Mouse (Mus musculus) heart, embryonic 15.5 days (tissue): ENCODE data around the gene Tmem174. TPM values are rescaled to one million over a fixed set of nuclear protein-coding genes. Genes with fewer than 3 reads are reported as not detected.

ENCODE experiments used
- ATAC-seq: fragments of 200-750 bp; cut with Nextera tagmentation; replicated peaks from 2 replicates; pipeline ENCODE4 v1.8.0; 2017; ENCODE audit warnings: low read depth, moderate TSS enrichment; ENCODE audit not compliant: insufficient number of reproducible peaks, insufficient read depth, low FRiP score
- H3K27ac ChIP-seq: fragments of 300-500 bp; sonication (generic); 2 replicates; pipeline ENCODE4 v1.5.1; 2015; ENCODE audit warnings: mild to moderate bottlenecking, inconsistent platforms
- H3K27me3 ChIP-seq: fragments of 300-500 bp; sonication (generic); 2 replicates; pipeline ENCODE4 v1.6.1; 2015; ENCODE audit warnings: inconsistent platforms
- H3K36me3 ChIP-seq: fragments of 300-500 bp; sonication (generic); 2 replicates; pipeline ENCODE4 v1.6.1; 2015; ENCODE audit warnings: mild to moderate bottlenecking, inconsistent platforms
- H3K4me1 ChIP-seq: fragments of 300-500 bp; sonication (generic); replicated peaks from 2 replicates; pipeline ENCODE4 v1.6.1; 2015; ENCODE audit warnings: inconsistent platforms
- H3K4me2 ChIP-seq: fragments of 300-500 bp; sonication (generic); 2 replicates; pipeline ENCODE4 v1.6.1; 2015; ENCODE audit warnings: inconsistent platforms, mild to moderate bottlenecking, moderate library complexity
- H3K4me3 ChIP-seq: fragments of 300-500 bp; sonication (generic); 2 replicates; pipeline ENCODE4 v1.5.1; 2015; ENCODE audit warnings: mild to moderate bottlenecking, inconsistent platforms
- H3K9ac ChIP-seq: fragments of 300-500 bp; sonication (generic); 2 replicates; pipeline ENCODE4 v1.6.1; 2015; ENCODE audit warnings: mild to moderate bottlenecking, inconsistent platforms
- H3K9me3 ChIP-seq: fragments of 300-500 bp; sonication (generic); replicated peaks from 2 replicates; pipeline ENCODE4 v1.6.1; 2016; ENCODE audit warnings: inconsistent platforms
- WGBS: fragments of 180-500 bp; shearing (Covaris S2); methylation state at CpG from one replicate; pipeline ENCODE4 v1.1.7; 2015; ENCODE audit warnings: mixed read lengths; 5-methylcytosine and 5-hydroxymethylcytosine counted together
- polyA plus RNA-seq: library from polyadenylated mRNA; unstranded; fragments of >200 nt; fragmentation: Nextera tagmentation; extraction: Ambion mirVana; gene quantifications from 2 replicates; pipeline ENCODE4 v1.2.1, GENCODE M21; 2015

The Tmem174 gene
- polyA plus RNA-seq, 1 experiment from 2014 or later = not detected

GRCm38 (mm10) chr13:98593938-98594539 lies 43.2 kb downstream of the Tmem174 start:
- Histone ChIP-seq H3K9ac (no peak overlapping the region), H3K27ac (no peak overlapping the region), H3K4me2 (no peak overlapping the region), H3K4me3 (no peak overlapping the region), H3K4me1 (peaks cover 9% of the 10 kb centered on the region), H3K27me3 (peaks cover 12% of the 10 kb centered on the region), H3K9me3 (no peaks in the 10 kb centered on the region), H3K36me3 (no peaks in the 10 kb centered on the region)
- no peak for ATAC-seq
- WGBS = 75% methylated on average over 11 of the region's 11 CpGs

- Histone ChIP-seq H3K9me3 (no peaks in the 10 kb centered on the region), H3K4me2 (no peak overlapping the region), H3K4me1 (peaks cover 27% of the 10 kb centered on the region), H3K36me3 (no peaks in the 10 kb centered on the region), H3K27me3 (peaks cover 35% of the 10 kb centered on the region), H3K4me3 (no peak overlapping the region), H3K9ac (no peak overlapping the region), H3K27ac (no peak overlapping the region)
- WGBS = 69% methylated on average over 6 of the region's 6 CpGs
- no peak for ATAC-seq
These were observed 45.8 kb downstream of the Tmem174 start for GRCm38 (mm10) chr13:98591406-98591805.

DNA sequence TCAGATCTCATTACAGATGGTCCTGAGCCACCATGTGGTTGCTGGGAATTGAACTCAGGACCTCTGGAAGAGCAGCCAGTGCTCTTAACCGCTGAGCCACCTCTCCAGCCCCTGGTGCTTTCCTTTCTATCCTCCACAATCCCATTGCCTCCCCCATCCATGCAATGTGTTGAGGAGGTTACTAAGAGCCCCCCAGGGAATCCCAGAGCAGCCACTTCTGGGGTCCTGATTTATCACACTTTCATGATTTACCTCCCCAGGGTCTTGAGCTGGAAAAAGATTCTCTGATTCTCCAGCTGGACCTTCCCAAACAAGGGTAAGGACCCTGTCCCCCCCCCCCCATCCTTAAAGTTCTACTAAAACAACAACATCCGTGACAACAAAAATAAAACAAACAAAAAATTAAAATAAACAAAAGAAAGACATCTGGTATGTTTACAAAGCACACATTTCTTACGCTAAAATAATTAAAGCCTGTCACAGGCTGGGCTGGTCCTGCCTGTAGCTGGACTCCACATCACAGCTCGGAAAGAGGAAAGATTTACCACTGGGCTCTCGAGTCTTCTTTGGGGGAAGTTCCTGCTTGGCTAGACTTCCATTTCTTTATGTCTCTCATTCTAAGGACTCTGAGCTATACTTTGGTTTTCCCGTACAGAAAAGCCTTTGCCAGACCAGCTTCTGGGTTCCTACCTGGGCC lies 46.4 kb downstream of the Tmem174 start:
- no peak overlapping the region for H3K4me3 ChIP-seq
- no peak for ATAC-seq
- H3K4me2 ChIP-seq = no peak overlapping the region

DNA sequence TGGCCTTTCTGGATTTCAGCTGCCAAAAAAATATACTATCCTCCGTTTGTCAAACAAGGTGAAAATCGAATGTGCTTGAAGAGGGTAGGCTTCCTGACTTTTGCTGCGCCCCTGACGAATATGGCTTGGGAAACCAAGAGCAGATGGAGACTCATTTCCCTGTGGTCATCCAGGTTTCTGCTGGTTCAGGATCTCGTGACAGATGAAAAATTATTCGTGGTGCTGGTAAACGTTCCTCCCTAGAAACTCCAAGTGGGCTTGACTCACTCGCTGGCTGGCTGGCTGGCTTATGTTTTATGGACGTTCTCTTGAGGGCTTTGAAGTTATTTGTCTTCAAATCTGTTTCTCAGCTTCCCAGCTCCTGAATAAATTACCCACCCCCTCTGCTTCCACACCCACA lies 47.6 kb downstream of the Tmem174 start:
- Histone ChIP-seq H3K9ac (no peak overlapping the region), H3K9me3 (no peaks in the 10 kb centered on the region), H3K27me3 (peaks cover 52% of the 10 kb centered on the region), H3K36me3 (no peaks in the 10 kb centered on the region), H3K4me1 (peaks cover 28% of the 10 kb centered on the region), H3K4me3 (peak overlapping the region; percentile 56; the same call in 1 of the 2 replicates), H3K27ac (no peak overlapping the region), H3K4me2 (peak overlapping the region; percentile 94)
- no peak for ATAC-seq
- WGBS = 45% methylated on average over 9 of the region's 9 CpGs

More for the DNA sequence above, 46.4 kb downstream of the Tmem174 start:
- Histone ChIP-seq H3K9me3 (no peaks in the 10 kb centered on the region), H3K36me3 (no peaks in the 10 kb centered on the region), H3K9ac (no peak overlapping the region), H3K27me3 (peaks cover 40% of the 10 kb centered on the region), H3K4me1 (peaks cover 28% of the 10 kb centered on the region), H3K27ac (no peak overlapping the region)
- 73% methylated on average over 6 of the region's 6 CpGs for WGBS

DNA sequence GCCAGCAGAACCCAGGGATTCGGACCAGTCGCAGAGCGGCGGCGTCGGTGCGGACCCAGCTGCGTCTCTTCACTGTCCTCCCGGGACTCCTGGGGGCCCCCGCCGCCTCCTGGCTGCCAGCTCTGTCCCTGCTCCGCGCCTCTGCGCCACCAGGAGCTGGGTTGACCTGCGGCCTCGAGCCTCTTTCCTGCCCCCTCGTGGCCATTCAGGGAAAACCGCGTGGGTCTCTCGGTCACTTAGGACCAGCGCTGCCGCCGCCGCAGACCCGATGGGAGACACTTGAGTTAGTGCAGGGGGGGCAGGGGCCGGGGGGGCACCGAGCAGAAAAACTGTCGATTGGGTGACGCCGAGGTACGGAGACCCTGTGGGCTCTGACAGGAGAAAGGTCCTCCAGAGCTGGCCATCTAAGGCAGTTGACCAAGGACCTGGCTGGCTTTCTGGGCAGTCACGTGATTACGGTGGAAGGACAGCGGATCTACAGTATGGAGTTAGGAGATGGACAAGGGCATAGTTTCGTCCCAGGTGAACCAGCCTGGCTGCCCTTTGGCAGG lies 48.2 kb downstream of the Tmem174 start:
- Histone ChIP-seq H3K9me3 (no peaks in the 10 kb centered on the region), H3K4me1 (peaks cover 28% of the 10 kb centered on the region), H3K36me3 (no peaks in the 10 kb centered on the region), H3K9ac (peak overlapping the region; percentile 50), H3K27me3 (peaks cover 58% of the 10 kb centered on the region), H3K27ac (no peak overlapping the region), H3K4me3 (peak overlapping the region; percentile 56), H3K4me2 (peak overlapping the region; percentile 94)
- peak; percentile 75 for ATAC-seq
- whole genome bisulfite sequencing = under 1% methylated on average over 35 of the region's 35 CpGs

DNA sequence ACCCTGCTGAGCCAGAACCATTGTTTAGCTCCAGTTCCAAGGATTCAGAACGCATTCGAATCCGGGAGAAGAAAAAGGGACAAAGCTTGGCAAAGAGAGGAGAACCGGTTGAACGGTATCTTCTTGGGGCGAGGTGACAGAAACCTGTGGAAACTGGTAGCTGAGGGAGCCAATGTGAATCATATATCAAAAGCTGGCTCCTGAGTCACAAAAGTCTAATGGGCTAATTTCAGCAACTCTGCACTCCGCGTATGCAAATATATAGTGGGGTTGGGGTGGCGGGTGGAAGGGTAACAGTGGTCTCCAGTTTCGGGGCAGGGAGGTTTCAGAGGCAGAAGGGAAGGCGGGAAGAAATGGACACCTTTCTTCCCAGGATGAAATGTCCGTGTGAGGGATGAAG lies 48.7 kb downstream of the Tmem174 start:
- ATAC-seq = no peak
- Histone ChIP-seq H3K9me3 (no peaks in the 10 kb centered on the region), H3K9ac (peak overlapping the region; percentile 50), H3K36me3 (no peaks in the 10 kb centered on the region), H3K4me2 (peak overlapping the region; percentile 94), H3K4me1 (peaks cover 28% of the 10 kb centered on the region), H3K27ac (no peak overlapping the region), H3K4me3 (peak overlapping the region; percentile 56), H3K27me3 (peaks cover 62% of the 10 kb centered on the region)
- 15% methylated on average over 12 of the region's 12 CpGs for WGBS

GRCm38 (mm10) chr13:98587639-98588038 lies 49.6 kb downstream of the Tmem174 start:
- peaks cover 28% of the 10 kb centered on the region for H3K4me1 ChIP-seq
- no peak overlapping the region; the same call in 1 of the 2 replicates for H3K4me2 ChIP-seq
- no peaks in the 10 kb centered on the region for H3K9me3 ChIP-seq
- no peak overlapping the region; the same call in 1 of the 2 replicates for H3K4me3 ChIP-seq
- no peak overlapping the region for H3K9ac ChIP-seq
- no peaks in the 10 kb centered on the region for H3K36me3 ChIP-seq
- H3K27me3 ChIP-seq = peaks cover 62% of the 10 kb centered on the region
- WGBS = 5% methylated on average over 14 of the region's 14 CpGs
- no peak overlapping the region for H3K27ac ChIP-seq
- no peak for ATAC-seq

DNA sequence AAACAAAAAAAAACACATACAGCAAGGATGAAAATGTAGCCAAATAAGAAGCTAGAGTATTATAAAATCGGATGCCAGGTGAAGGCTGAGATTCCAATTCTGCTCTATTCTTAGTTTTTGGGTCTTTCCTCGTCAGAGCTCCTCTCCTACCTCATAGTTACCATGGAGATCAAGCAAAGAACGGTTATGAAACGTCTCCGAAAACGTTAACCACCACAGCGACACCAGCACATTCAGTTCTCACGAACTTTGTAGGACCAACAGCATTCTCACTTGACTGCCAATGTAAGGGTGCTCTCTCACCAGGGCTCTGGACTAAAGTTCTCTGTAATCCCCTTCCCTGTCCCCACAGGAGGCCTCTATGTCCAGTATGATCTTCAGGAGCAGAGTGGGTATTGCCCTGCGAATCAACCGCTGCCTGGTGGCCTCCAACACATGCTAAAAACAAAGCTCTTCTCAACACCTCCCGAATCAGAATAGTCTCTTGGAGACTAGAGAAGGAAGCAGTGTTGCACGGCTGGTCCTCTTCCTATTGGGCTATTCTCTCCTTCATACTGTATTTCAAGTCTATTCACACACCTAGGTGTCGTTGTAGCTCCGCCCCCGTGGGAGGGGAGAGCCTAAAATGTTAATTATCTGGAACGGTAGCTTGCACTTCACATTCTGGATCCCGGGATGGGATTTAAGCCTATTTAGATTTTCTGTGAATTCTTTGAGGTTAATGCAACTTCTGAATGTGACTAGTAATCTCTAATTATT lies 50.2 kb downstream of the Tmem174 start:
- no peak overlapping the region; the same call in 1 of the 2 replicates for H3K4me3 ChIP-seq
- no peak overlapping the region for H3K9ac ChIP-seq
- peaks cover 62% of the 10 kb centered on the region for H3K27me3 ChIP-seq
- no peaks in the 10 kb centered on the region for H3K9me3 ChIP-seq
- WGBS = 21% methylated on average over 17 of the region's 17 CpGs
- peaks cover 25% of the 10 kb centered on the region for H3K4me1 ChIP-seq
- H3K36me3 ChIP-seq = no peaks in the 10 kb centered on the region
- H3K4me2 ChIP-seq = peak overlapping the region; percentile 2; the same call in 1 of the 2 replicates
- ATAC-seq = no peak
- H3K27ac ChIP-seq = no peak overlapping the region

Other genes starting within 250 kb of the Tmem174 start
- 0.36 and 0.79 TPM in 2 replicates for gene Gm10320, start 145.4 kb downstream of the Tmem174 start, polyA plus RNA-seq
- gene Tmem171, start 57.4 kb upstream of the Tmem174 start, polyA plus RNA-seq = 1.6 TPM in 2 replicates
- 25.2 and 27.4 TPM in 2 replicates for gene Fcho2, start 178.0 kb upstream of the Tmem174 start, polyA plus RNA-seq